Mouse (Mus musculus): Measurements from ENCODE around the gene Ccr1.

- TF ChIP-seq CTCF (IDR thresholded peaks at IDR 0.05; ENCODE audit: borderline replicate concordance, control insufficient read depth, extremely low read depth, insufficient read depth, low read length, poor library complexity) (no peak), POLR2A (IDR thresholded peaks at IDR 0.05; ENCODE audit: control insufficient read depth, extremely low read depth, insufficient read depth, low read length, poor library complexity) (no peak)
These were observed 17.7 kb upstream of the Ccr1 start for GRCm38 (mm10) chr9:123986217-123986616.
